Mouse (Mus musculus): ENCODE results near the gene Blcap.

- TF ChIP-seq CTCF (IDR thresholded peaks at IDR 0.05; ENCODE audit: borderline replicate concordance, control insufficient read depth, extremely low read depth, insufficient read depth, low read length, poor library complexity) = no peak
- TF ChIP-seq POLR2A (IDR thresholded peaks at IDR 0.05; ENCODE audit: control insufficient read depth, extremely low read depth, insufficient read depth, low read length, poor library complexity) = no peak
These were observed 61.0 kb downstream of the Blcap start for GRCm38 (mm10) chr2:157510031-157510430.

Data from thymus, adult 2 months (tissue).